ENCODE assay signal across 23 mouse cellular contexts in genomic region chr5:75039307-75039706, GRCm38 (mm10). TPM values are rescaled to one million over a fixed set of nuclear protein-coding genes. Genes with fewer than 3 reads are reported as not detected.
"Had no signal": no experiment of that assay in that cellular context is flagged by ENCODE, and none has a peak within 500 bp of the region (broad histone marks: within the 10 kb centered on the region; RNA-seq: fewer than 3 reads in every experiment).

No protein-coding gene starts in this region.

- H3K4me2 ChIP-seq: lung, embryonic 15.5 days; midbrain, embryonic 11.5 days; midbrain, embryonic 13.5 days; midbrain, embryonic 15.5 days; neural tube, embryonic 12.5 days; stomach, embryonic 15.5 days had no signal

- H3K9ac ChIP-seq: lung, embryonic 15.5 days; midbrain, embryonic 13.5 days; midbrain, embryonic 15.5 days; neural tube, embryonic 12.5 days; stomach, embryonic 15.5 days had no signal

- H3K9me3 ChIP-seq: lung, embryonic 15.5 days; megakaryocyte, embryonic 14.5 days; midbrain, embryonic 13.5 days; midbrain, embryonic 15.5 days; neural tube, embryonic 12.5 days; stomach, embryonic 15.5 days had no signal

- H3K27me3 ChIP-seq: lung, embryonic 15.5 days; megakaryocyte, embryonic 14.5 days; midbrain, embryonic 15.5 days; neural tube, embryonic 12.5 days; stomach, embryonic 15.5 days had no signal

- ATAC-seq: lung, postnatal 0 days; midbrain, embryonic 13.5 days; midbrain, embryonic 15.5 days had no signal

- H3K36me3 ChIP-seq: midbrain, embryonic 13.5 days; midbrain, embryonic 15.5 days; stomach, embryonic 15.5 days had no signal

- H3K4me3 ChIP-seq: lung, embryonic 15.5 days; megakaryocyte, embryonic 14.5 days; midbrain, embryonic 13.5 days; midbrain, embryonic 15.5 days; neural tube, embryonic 12.5 days; stomach, embryonic 15.5 days had no signal

- DNase-seq: lung, adult 2 months; lung, postnatal 14 days; lung, postnatal 36 days; right cerebral cortex, postnatal 14 days; thymus, adult 2 months; thymus, postnatal 25 days had no signal

- H3K27ac ChIP-seq: lung, embryonic 15.5 days; macrophage; midbrain, embryonic 13.5 days; midbrain, embryonic 15.5 days; neural tube, embryonic 12.5 days; stomach, embryonic 15.5 days; stomach, postnatal 0 days had no signal

RNA-seq across cellular contexts. Expression of gene Gsx2, which starts 36.1 kb away (rescaled TPM):
- total RNA-seq: megakaryocyte progenitor cell, adult 5-6 weeks; midbrain, postnatal 0 days; monocyte, adult 5-6 weeks; neutrophil, adult 5-6 weeks had no signal
- polyA plus RNA-seq: liver, embryonic 16.5 days; lung, adult 2 months; lung, embryonic 15.5 days; lung, postnatal 0 days; macrophage; spleen, adult 2 months; stomach, embryonic 15.5 days; stomach, postnatal 0 days; testis, adult 2 months; thymus, adult 2 months had no signal
